Mouse (Mus musculus) NIH3T3 (cell line): ENCODE results near the gene Ms4a12.
"Not testable (repeated sequence)": the region's sequence is repeated elsewhere in the genome, so short reads cannot be mapped to it uniquely, and the experiment has no call there.

Source experiments
- DNase-seq: peaks from one replicate; pipeline ENCODE4 v3.0.0-alpha.2; 2012; ENCODE audit warnings: low read depth

Gene Ms4a12

GRCm38 (mm10) chr19:11232348-11232747 lies at the start of gene Ms4a12:
Ms4a12 (minus strand) TSS chr19:11232448.
- no peak for DNase-seq

- no peak for DNase-seq
Observed at GRCm38 (mm10) chr19:11280223-11280622, 48.0 kb upstream of the Ms4a12 start.

GRCm38 (mm10) chr19:11276431-11276830 lies 44.2 kb upstream of the Ms4a12 start:
- no peak for DNase-seq

GRCm38 (mm10) chr19:11266956-11267355 lies 34.7 kb upstream of the Ms4a12 start:
- no peak for DNase-seq

- no peak for DNase-seq
Observed at GRCm38 (mm10) chr19:11266052-11266845, 34.0 kb upstream of the Ms4a12 start, which contains the start of gene Ms4a1. Ms4a1 (minus strand) TSS chr19:11266241.

GRCm38 (mm10) chr19:11264602-11265185 lies 32.4 kb upstream of the Ms4a12 start:
- no peak for DNase-seq

GRCm38 (mm10) chr19:11263549-11263948 lies 31.3 kb upstream of the Ms4a12 start:
- no peak for DNase-seq

GRCm38 (mm10) chr19:11262932-11263331 lies 30.7 kb upstream of the Ms4a12 start:
- not testable (repeated sequence) for DNase-seq

- no peak for DNase-seq
Observed at GRCm38 (mm10) chr19:11261522-11261921, 29.3 kb upstream of the Ms4a12 start.

GRCm38 (mm10) chr19:11244230-11244629 lies 12.0 kb upstream of the Ms4a12 start:
- no peak for DNase-seq

- no peak for DNase-seq
Observed at GRCm38 (mm10) chr19:11242560-11242959, 10.3 kb upstream of the Ms4a12 start.

- no peak for DNase-seq
Observed at GRCm38 (mm10) chr19:11235820-11236219, 3.6 kb upstream of the Ms4a12 start.

- DNase-seq = no peak
Observed at GRCm38 (mm10) chr19:11234921-11235735, 2.9 kb upstream of the Ms4a12 start.

GRCm38 (mm10) chr19:11234244-11234643 lies 2.0 kb upstream of the Ms4a12 start:
- DNase-seq = peak; percentile 34

- DNase-seq = no peak
Observed at GRCm38 (mm10) chr19:11196546-11196945, 35.7 kb downstream of the Ms4a12 start, which contains the start of gene Ms4a13. Ms4a13 (minus strand) TSS chr19:11196737.

- no peak for DNase-seq
Observed at GRCm38 (mm10) chr19:11192552-11192951, 39.7 kb downstream of the Ms4a12 start.

GRCm38 (mm10) chr19:11184121-11184520 lies 48.1 kb downstream of the Ms4a12 start:
- peak; percentile 49 for DNase-seq

- no peak for DNase-seq
Observed at GRCm38 (mm10) chr19:11177464-11177863, 54.8 kb downstream of the Ms4a12 start.

GRCm38 (mm10) chr19:11165172-11165571 lies 67.1 kb downstream of the Ms4a12 start, which contains the start of gene 1700025F22Rik:
1700025F22Rik (minus strand) TSS chr19:11165320.
- DNase-seq = no peak
